Mouse (Mus musculus) MEL (cell line): ENCODE results near the gene Dhrs13. TPM values are rescaled to one million over a fixed set of nuclear protein-coding genes. Genes with fewer than 3 reads are reported as not detected.

Experiments
- DNase-seq: peaks from one replicate; pipeline ENCODE4 v3.0.0; 2011; ENCODE audit warnings: low read depth, low spot score
- H3K27ac ChIP-seq: 2 replicates; pipeline ENCODE4 v1.5.1; 2012; ENCODE audit warnings: low read depth, mild to moderate bottlenecking, control low read depth, low read length, moderate library complexity; ENCODE audit not compliant: control insufficient read depth
- H3K27me3 ChIP-seq, 2 experiments: fragments of 150-350 bp in 1 of 2; sonication (generic) in 1 of 2; 2 replicates each; pipeline ENCODE4 v1.6.1; 2012; ENCODE audit warnings: low read length in 2 of 2, mild to moderate bottlenecking in 2 of 2, improper control_type of control experiment in 1 of 2, moderate library complexity in 1 of 2; ENCODE audit not compliant: insufficient read depth in 2 of 2, control insufficient read depth in 1 of 2
- H3K36me3 ChIP-seq, 2 experiments: 2 replicates each; pipeline ENCODE4 v1.6.1; 2012 to 2014; ENCODE audit warnings: low read length in 2 of 2, improper control_type of control experiment in 1 of 2, inconsistent platforms in 1 of 2, mild to moderate bottlenecking in 1 of 2; ENCODE audit not compliant: insufficient read depth in 2 of 2, control insufficient read depth in 1 of 2
- H3K4me1 ChIP-seq, 2 experiments: fragments of 150-350 bp in 1 of 2; sonication (generic) in 1 of 2; 2 replicates each; pipeline ENCODE4 v1.6.1; 2012; ENCODE audit warnings: low read length in 2 of 2, improper control_type of control experiment in 1 of 2, mild to moderate bottlenecking in 1 of 2; ENCODE audit not compliant: insufficient read depth in 2 of 2, control insufficient read depth in 1 of 2
- H3K4me3 ChIP-seq, 2 experiments: fragments of 150-350 bp in 1 of 2; sonication (generic) in 1 of 2; 2 replicates each; pipeline ENCODE4 v1.5.1; 2012; ENCODE audit warnings: low read depth in 2 of 2, low read length in 2 of 2, mild to moderate bottlenecking in 2 of 2, moderate library complexity in 2 of 2, control low read depth in 1 of 2, improper control_type of control experiment in 1 of 2; ENCODE audit not compliant: control insufficient read depth in 1 of 2, insufficient read depth in 1 of 2
- H3K79me2 ChIP-seq: 2 replicates; pipeline ENCODE4 v1.6.1; 2012; ENCODE audit warnings: mild to moderate bottlenecking, low read length, moderate library complexity; ENCODE audit not compliant: control insufficient read depth, poor library complexity, insufficient read depth
- H3K9ac ChIP-seq: 2 replicates; pipeline ENCODE4 v1.6.1; 2012; ENCODE audit warnings: low read depth, mild to moderate bottlenecking, control low read depth, low read length, moderate library complexity; ENCODE audit not compliant: control insufficient read depth, poor library complexity, severe bottlenecking
- H3K9me3 ChIP-seq: fragments of 150-350 bp; sonication (generic); replicated peaks from 2 replicates; pipeline ENCODE4 v1.6.1; 2012; ENCODE audit warnings: mild to moderate bottlenecking, low read length, improper control_type of control experiment, moderate library complexity; ENCODE audit not compliant: insufficient read depth
- BHLHE40 ChIP-seq: IDR thresholded peaks from 2 replicates; pipeline ENCODE4 v1.6.1; 2012; ENCODE audit warnings: low read depth, mild to moderate bottlenecking, inconsistent platforms, low read length, improper control_type of control experiment, borderline replicate concordance
- CHD1 ChIP-seq: IDR thresholded peaks from 2 replicates; pipeline ENCODE4 v1.6.1; 2012; ENCODE audit warnings: low read depth, mild to moderate bottlenecking, inconsistent platforms, low read length, improper control_type of control experiment
- CTCF ChIP-seq, 3 experiments: IDR thresholded peaks in 2 of 3; conservative IDR thresholded peaks in 1 of 3; 2 replicates each; pipeline ENCODE4 v1.5.1; 2011 to 2012; ENCODE audit warnings: low read length in 3 of 3, low read depth in 2 of 3, mild to moderate bottlenecking in 2 of 3, improper control_type of control experiment in 1 of 3, inconsistent platforms in 1 of 3, mixed read lengths in 1 of 3, moderate library complexity in 1 of 3; ENCODE audit not compliant: control insufficient read depth in 1 of 3, insufficient read depth in 1 of 3, poor library complexity in 1 of 3, severe bottlenecking in 1 of 3
- E2F4 ChIP-seq: IDR thresholded peaks from 2 replicates; pipeline ENCODE4 v1.6.1; 2011; ENCODE audit warnings: low read depth, low read length, improper control_type of control experiment, borderline replicate concordance
- ELF1 ChIP-seq: IDR thresholded peaks from 2 replicates; pipeline ENCODE4 v1.6.1; 2014; ENCODE audit warnings: low read depth, mild to moderate bottlenecking, inconsistent platforms, low read length, improper control_type of control experiment, moderate library complexity
- EP300 ChIP-seq, 2 experiments: IDR thresholded peaks; 2 replicates each; pipeline ENCODE4 v1.6.1; 2011; ENCODE audit warnings: improper control_type of control experiment in 2 of 2, low read length in 2 of 2, low read depth in 1 of 2, mild to moderate bottlenecking in 1 of 2
- GABPA ChIP-seq: IDR thresholded peaks from 2 replicates; pipeline ENCODE4 v1.6.1; 2012; ENCODE audit warnings: low read depth, mild to moderate bottlenecking, inconsistent platforms, low read length, improper control_type of control experiment, moderate library complexity
- HCFC1 ChIP-seq: IDR thresholded peaks from 2 replicates; pipeline ENCODE4 v1.6.1; 2012; ENCODE audit warnings: low read depth, mild to moderate bottlenecking, inconsistent platforms, low read length, improper control_type of control experiment, moderate library complexity
- JUND ChIP-seq: IDR thresholded peaks from 2 replicates; pipeline ENCODE4 v1.6.1; 2011; ENCODE audit warnings: low read depth, mild to moderate bottlenecking, improper control_type of control experiment, low read length
- KAT2A ChIP-seq: conservative IDR thresholded peaks from 2 replicates; pipeline ENCODE4 v1.6.1; 2012; ENCODE audit warnings: low read depth, low read length, improper control_type of control experiment, inconsistent platforms
- MEF2A ChIP-seq: IDR thresholded peaks from 2 replicates; pipeline ENCODE4 v1.6.1; 2014; ENCODE audit warnings: low read depth, mild to moderate bottlenecking, inconsistent platforms, low read length, improper control_type of control experiment; ENCODE audit not compliant: poor library complexity, insufficient replicate concordance, severe bottlenecking; ENCODE audit errors: extremely low read depth
- MXI1 ChIP-seq: IDR thresholded peaks from 2 replicates; pipeline ENCODE4 v1.6.1; 2011; ENCODE audit warnings: mild to moderate bottlenecking, low read depth, low read length, improper control_type of control experiment
- MYB ChIP-seq: IDR thresholded peaks from 2 replicates; pipeline ENCODE4 v1.6.1; 2011; ENCODE audit warnings: mild to moderate bottlenecking, low read depth, low read length, improper control_type of control experiment
- POLR2A ChIP-seq, 2 experiments: IDR thresholded peaks; 2 replicates each; pipeline ENCODE4 v1.6.1; 2011 to 2012; ENCODE audit warnings: low read length in 2 of 2, mild to moderate bottlenecking in 2 of 2, control low read depth in 1 of 2, improper control_type of control experiment in 1 of 2, low read depth in 1 of 2, moderate library complexity in 1 of 2; ENCODE audit not compliant: control insufficient read depth in 1 of 2, insufficient read depth in 1 of 2, poor library complexity in 1 of 2
- POLR2AphosphoS5 ChIP-seq: IDR thresholded peaks from 2 replicates; pipeline ENCODE4 v1.6.1; 2012; ENCODE audit warnings: low read depth, borderline replicate concordance, mild to moderate bottlenecking, inconsistent platforms, low read length, moderate library complexity, mixed read lengths
- RAD21 ChIP-seq: IDR thresholded peaks from 2 replicates; pipeline ENCODE4 v1.6.1; 2011; ENCODE audit warnings: mild to moderate bottlenecking, low read depth, low read length, improper control_type of control experiment
- RCOR1 ChIP-seq: IDR thresholded peaks from 2 replicates; pipeline ENCODE4 v1.6.1; 2012; ENCODE audit warnings: low read depth, mild to moderate bottlenecking, inconsistent platforms, low read length, improper control_type of control experiment
- SIN3A ChIP-seq: IDR thresholded peaks from 2 replicates; pipeline ENCODE4 v1.6.1; 2012; ENCODE audit warnings: low read length, improper control_type of control experiment, inconsistent platforms
- SMC3 ChIP-seq: IDR thresholded peaks from 2 replicates; pipeline ENCODE4 v1.6.1; 2011; ENCODE audit warnings: low read depth, low read length, improper control_type of control experiment
- TAL1 ChIP-seq: IDR thresholded peaks from 2 replicates; pipeline ENCODE4 v1.6.1; 2012; ENCODE audit warnings: mild to moderate bottlenecking, inconsistent platforms, low read length, moderate library complexity, mixed read lengths
- UBTF ChIP-seq: IDR thresholded peaks from 2 replicates; pipeline ENCODE4 v1.6.1; 2012; ENCODE audit warnings: low read depth, mild to moderate bottlenecking, inconsistent platforms, low read length, improper control_type of control experiment, moderate library complexity, borderline replicate concordance; ENCODE audit not compliant: insufficient read depth
- USF1 ChIP-seq: IDR thresholded peaks from 2 replicates; pipeline ENCODE4 v1.6.1; 2014; ENCODE audit warnings: low read depth, mild to moderate bottlenecking, inconsistent platforms, low read length, improper control_type of control experiment, moderate library complexity
- ZC3H11A ChIP-seq: IDR thresholded peaks from 2 replicates; pipeline ENCODE4 v1.6.1; 2012; ENCODE audit warnings: low read depth, mild to moderate bottlenecking, inconsistent platforms, low read length, improper control_type of control experiment
- ZNF384 ChIP-seq: IDR thresholded peaks from 2 replicates; pipeline ENCODE4 v1.6.1; 2012; ENCODE audit warnings: low read depth, mild to moderate bottlenecking, inconsistent platforms, low read length, improper control_type of control experiment
- polyA plus RNA-seq, 2 experiments: library from polyadenylated mRNA; stranded (reverse) in 1 of 2; unstranded in 1 of 2; fragments of >175 nt in 1 of 2; fragments of >200 nt in 1 of 2; gene quantifications; 2 replicates each; pipeline versions ENCODE4 v1.2.1 to v1.2.4; 2012; ENCODE audit warnings: low replicate concordance in 2 of 2, low read depth in 1 of 2; ENCODE audit not compliant: insufficient read length in 2 of 2, insufficient read depth in 1 of 2, missing spikeins in 1 of 2
- total RNA-seq: library from RNA; depleted of rRNA; stranded (reverse); fragments of 300-350 nt; gene quantifications from 2 replicates; pipeline ENCODE4 v1.2.3, GENCODE M21; 2012

Dhrs13 gene
- total and polyA plus RNA-seq, 3 experiments = 27.9 to 36.7 TPM; not detected in 1

DNA sequence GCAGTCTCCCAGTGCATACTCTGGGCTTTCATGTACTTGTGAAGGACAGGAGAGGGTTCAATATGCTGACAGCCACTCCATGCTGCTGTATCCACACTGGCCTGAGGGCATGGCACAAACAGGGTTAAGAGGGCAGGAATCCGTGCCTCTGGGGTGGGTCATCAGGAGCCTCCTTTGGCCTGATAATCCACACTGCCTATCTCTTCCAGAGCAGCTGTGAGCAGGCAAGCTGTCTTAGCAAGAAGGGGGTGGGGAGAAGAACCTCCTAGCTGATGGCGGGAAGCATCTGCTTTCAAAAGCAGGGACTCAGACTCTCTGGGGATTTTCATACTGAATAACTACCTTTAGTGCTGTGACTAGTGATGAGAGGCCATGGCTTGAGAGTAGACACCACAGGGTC, 33.8 kb downstream of the Dhrs13 start (continued):
- TF ChIP-seq MYB (no peak), POLR2A (IDR thresholded peaks at IDR 0.05; ENCODE audit: control insufficient read depth in 1 of 2, insufficient read depth in 1 of 2, low read depth in 1 of 2, low read length in 2 of 2, poor library complexity in 1 of 2) (no peak), SMC3 (no peak), GABPA (no peak), POLR2AphosphoS5 (no peak), TAL1 (peak; percentile 81), CTCF (IDR thresholded peaks at IDR 0.05 in 2 of 3, conservative IDR thresholded peaks at IDR 0.05 in 1 of 3; ENCODE audit: control insufficient read depth in 1 of 3, insufficient read depth in 1 of 3, low read depth in 2 of 3, low read length in 3 of 3, poor library complexity in 1 of 3, severe bottlenecking in 1 of 3) (no peak), MXI1 (no peak), SIN3A (peak; percentile 77), EP300 (IDR thresholded peaks at IDR 0.05; ENCODE audit: low read depth in 1 of 2, low read length in 2 of 2) (peak; percentile 64 to 89), CHD1 (no peak), MEF2A (no peak), ZNF384 (no peak), RAD21 (no peak), E2F4 (no peak)

DNA sequence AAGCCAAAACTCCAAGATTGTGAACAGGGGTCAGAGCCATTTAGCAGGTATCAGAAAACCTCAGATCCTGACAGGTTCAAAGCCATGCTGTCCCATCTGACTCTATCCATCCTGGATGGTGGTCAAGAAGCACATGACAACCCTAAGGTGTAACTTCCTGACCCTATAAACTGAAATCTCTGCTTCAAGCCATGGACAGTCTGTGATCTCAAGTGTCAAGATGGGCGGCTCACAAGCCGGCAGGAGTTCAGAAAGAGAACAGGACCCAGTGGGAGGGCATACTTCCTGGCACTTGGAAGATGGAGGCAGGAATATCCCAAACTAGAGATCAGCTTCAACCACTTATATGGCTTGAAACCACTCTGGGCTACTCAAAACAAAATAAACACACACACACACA, 34.6 kb downstream of the Dhrs13 start:
- peaks cover 0 to 39% of the 10 kb centered on the region in 2 experiments; a peak in 2 of 4 replicates for H3K36me3 ChIP-seq
- no peaks in the 10 kb centered on the region for H3K9me3 ChIP-seq
- H3K27ac ChIP-seq = no peak overlapping the region
- peaks cover 24 to 40% of the 10 kb centered on the region in 2 experiments for H3K4me1 ChIP-seq
- TF ChIP-seq CHD1 (no peak), RCOR1 (no peak), JUND (no peak), MEF2A (no peak), BHLHE40 (no peak), KAT2A (no peak), USF1 (no peak), HCFC1 (no peak), UBTF (no peak), ZC3H11A (no peak), ELF1 (no peak), CTCF (IDR thresholded peaks at IDR 0.05 in 2 of 3, conservative IDR thresholded peaks at IDR 0.05 in 1 of 3; ENCODE audit: control insufficient read depth in 1 of 3, insufficient read depth in 1 of 3, low read depth in 2 of 3, low read length in 3 of 3, poor library complexity in 1 of 3, severe bottlenecking in 1 of 3) (no peak)
- no peaks in the 10 kb centered on the region for H3K79me2 ChIP-seq
- H3K4me3 ChIP-seq = no peak overlapping the region
- DNase-seq = no peak
- no peak overlapping the region for H3K9ac ChIP-seq
- no peaks in the 10 kb centered on the region for H3K27me3 ChIP-seq
